ENCODE assay signal across 13 mouse cellular contexts in the genomic region with DNA sequence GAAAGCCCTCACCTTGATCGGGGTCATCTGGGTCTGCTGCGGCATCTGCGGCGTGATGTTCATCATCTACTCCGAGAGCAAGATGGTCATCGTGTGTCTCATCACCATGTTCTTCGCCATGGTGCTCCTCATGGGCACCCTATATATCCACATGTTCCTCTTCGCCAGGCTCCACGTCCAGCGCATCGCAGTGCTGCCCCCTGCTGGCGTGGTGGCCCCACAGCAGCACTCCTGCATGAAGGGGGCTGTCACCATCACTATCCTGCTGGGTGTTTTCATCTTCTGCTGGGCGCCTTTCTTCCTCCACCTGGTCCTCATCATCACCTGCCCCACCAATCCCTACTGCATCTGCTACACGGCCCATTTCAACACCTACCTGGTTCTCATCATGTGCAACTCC. TPM values are rescaled to one million over a fixed set of nuclear protein-coding genes. Genes with fewer than 3 reads are reported as not detected.
DNase-seq lines count a peak whose midpoint lies in the region; ATAC-seq and TF ChIP-seq lines count a peak whose summit lies in the region.
"Had no signal": no experiment of that assay in that cellular context is flagged by ENCODE, and none has a peak within 500 bp of the region (broad histone marks: within the 10 kb centered on the region; RNA-seq: fewer than 3 reads in every experiment).

No protein-coding gene starts in this region.

- peak; percentile 50 for TF ChIP-seq CTCF in heart, adult 2 months (IDR thresholded peaks at IDR 0.05)

- H3K4me2 ChIP-seq in heart, embryonic 11.5 days = no peak overlapping the region

- ATAC-seq in heart, embryonic 11.5 days (replicated peaks; ENCODE audit: insufficient number of reproducible peaks, low FRiP score, low TSS enrichment) = no peak
- ATAC-seq in common myeloid progenitor, adult 5-6 weeks (replicated peaks; ENCODE audit: low read depth, poor library complexity, severe bottlenecking) = 0 out of 2 replicates have a peak, but pooled peaks have one; percentile 18

- no peaks in the 10 kb centered on the region; the same call in 1 of the 2 replicates for H3K27me3 ChIP-seq in heart, adult 2 months (ENCODE audit: control insufficient read depth, insufficient read depth, low read length)
- peaks cover 38% of the 10 kb centered on the region for H3K27me3 ChIP-seq in heart, embryonic 11.5 days (ENCODE audit: control insufficient read depth, insufficient read depth, low read length)

- WGBS in heart, adult 2 months = 76% methylated on average over 14 of the region's 14 CpGs
- 77% methylated on average over 14 of the region's 14 CpGs for WGBS in heart, embryonic 11.5 days (ENCODE audit: insufficient replicate concordance)

- no peaks in the 10 kb centered on the region for H3K36me3 ChIP-seq in heart, adult 2 months (ENCODE audit: control insufficient read depth, insufficient read depth, low read length)
- no peaks in the 10 kb centered on the region for H3K36me3 ChIP-seq in heart, embryonic 11.5 days (ENCODE audit: control insufficient read depth, insufficient read depth, low read length)
- H3K36me3 ChIP-seq: G1E had no signal

- no peaks in the 10 kb centered on the region for H3K9me3 ChIP-seq in heart, embryonic 11.5 days (replicated peaks; ENCODE audit: control insufficient read depth, low read length)

- H3K27ac ChIP-seq in heart, adult 2 months = no peak overlapping the region
- no peak overlapping the region for H3K27ac ChIP-seq in heart, embryonic 11.5 days (ENCODE audit: low read depth, low read length)

- H3K79me2 ChIP-seq in heart, adult 2 months (replicated peaks; ENCODE audit: control insufficient read depth, insufficient read depth, low read length) = no peaks in the 10 kb centered on the region

- no peak for DNase-seq in heart, adult 2 months
- peak; percentile 29 for DNase-seq in right cerebral cortex, postnatal 14 days
- DNase-seq in right cerebral cortex, adult 2 months (ENCODE audit: low spot score in 2 of 2) = no peak
- peak; percentile 14 for DNase-seq in thymus, postnatal 25 days
- DNase-seq in layer of hippocampus, adult 9-11 months = no peak
- DNase-seq in ovary, postnatal 36 days (ENCODE audit: low spot score) = no peak
- DNase-seq: kidney, postnatal 25 days; lung, adult 18-20 months had no signal

- no peak overlapping the region for H3K9ac ChIP-seq in heart, adult 2 months (ENCODE audit: low read depth, low read length)
- no peak overlapping the region for H3K9ac ChIP-seq in heart, embryonic 11.5 days (ENCODE audit: low read depth, low read length)

- TF ChIP-seq POLR2A in heart, adult 2 months (IDR thresholded peaks at IDR 0.05; ENCODE audit: insufficient read depth, low read depth, low read length) = no peak

- no peaks in the 10 kb centered on the region for H3K4me1 ChIP-seq in heart, adult 2 months (ENCODE audit: control insufficient read depth, insufficient read depth, low read length)
- no peaks in the 10 kb centered on the region for H3K4me1 ChIP-seq in heart, embryonic 11.5 days (ENCODE audit: control insufficient read depth, insufficient read depth, low read length)

- TF ChIP-seq EP300 in heart, adult 2 months (IDR thresholded peaks at IDR 0.05; ENCODE audit: insufficient read depth, low read depth, low read length) = no peak

- intact Hi-C loops in heart, adult 2 months (cut with DNase I) = no loop called here

- H3K4me3 ChIP-seq in heart, adult 2 months = no peak overlapping the region
- H3K4me3 ChIP-seq in heart, embryonic 11.5 days (ENCODE audit: low read depth, low read length) = no peak overlapping the region

RNA-seq across cellular contexts. Expression of a gene that starts 1.0 kb away (rescaled TPM):
- total RNA-seq in heart, adult 2 months (2021) = not detected
- polyA plus RNA-seq in heart, adult 2 months (2012; rRNA removed) = not detected in 2 replicates
- 0.13 TPM in 1 of 2 replicates, not detected in the other for polyA plus RNA-seq in heart, embryonic 11.5 days (2014; fragmentation: Nextera tagmentation; extraction: Ambion mirVana)
- total RNA-seq in common myeloid progenitor, adult 5-6 weeks (2017) = not detected in 2 replicates
- polyA plus RNA-seq: G1E; heart, embryonic 16.5 days; neural tube, embryonic 11.5 days had no signal

Comparison
In these comparisons a context has a peak if more than half of its experiments do, and no peak if none do; other contexts are left out.
1. DNase-seq: peak in right cerebral cortex, postnatal 14 days (single experiment) and thymus, postnatal 25 days (single experiment); none in heart, adult 2 months (0 of 2), right cerebral cortex, adult 2 months (0 of 2), layer of hippocampus, adult 9-11 months (single experiment) and ovary, postnatal 36 days (single experiment).